9 mouse cellular contexts compared by ENCODE assay signal in the genomic region with DNA sequence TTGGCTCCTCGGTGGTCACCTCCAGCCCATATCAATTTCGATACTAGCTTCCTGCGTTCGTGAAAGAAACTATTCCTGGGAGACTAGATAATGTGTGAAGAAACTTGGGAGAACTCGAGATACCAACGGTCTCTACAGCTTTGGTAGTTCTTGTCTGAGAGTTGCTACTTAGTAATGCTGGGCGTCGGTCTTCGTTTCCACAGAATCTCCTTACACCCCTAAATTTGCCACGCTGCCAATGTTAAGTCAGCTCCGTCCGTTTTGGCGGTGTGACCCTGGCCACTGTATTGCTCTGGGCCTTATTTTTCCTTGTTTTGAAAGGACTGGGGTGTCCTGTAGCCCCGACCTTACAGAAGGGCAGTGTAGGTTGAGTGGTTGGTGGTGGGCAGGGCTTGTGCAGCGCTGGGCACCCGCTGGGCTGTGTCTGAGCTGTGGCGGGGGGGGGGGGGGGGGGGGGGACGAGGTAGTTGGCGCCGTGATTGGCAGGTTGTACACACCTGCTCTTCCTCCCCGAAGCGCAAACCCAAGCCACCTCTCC. TPM values are rescaled to one million over a fixed set of nuclear protein-coding genes. Genes with fewer than 3 reads are reported as not detected.
DNase-seq lines count a peak whose midpoint lies in the region; ATAC-seq and TF ChIP-seq lines count a peak whose summit lies in the region.
"Had no signal": no experiment of that assay in that cellular context is flagged by ENCODE, and none has a peak within 500 bp of the region (broad histone marks: within the 10 kb centered on the region; RNA-seq: fewer than 3 reads in every experiment).

No protein-coding gene starts in this region.

- TF ChIP-seq EP300 in heart, adult 2 months (IDR thresholded peaks at IDR 0.05; ENCODE audit: insufficient read depth, low read depth, low read length): no peak

- no peaks in the 10 kb centered on the region for H3K36me3 ChIP-seq in heart, adult 2 months (ENCODE audit: control insufficient read depth, insufficient read depth, low read length)
- no peaks in the 10 kb centered on the region for H3K36me3 ChIP-seq in embryonic facial prominence, embryonic 14.5 days (ENCODE audit: control insufficient read depth, insufficient read depth, low read length)
- H3K36me3 ChIP-seq in hindbrain, postnatal 0 days (ENCODE audit: insufficient read depth, low read length): no peaks in the 10 kb centered on the region
- H3K36me3 ChIP-seq in midbrain, embryonic 15.5 days (replicated peaks): no peaks in the 10 kb centered on the region

- H3K79me2 ChIP-seq in heart, adult 2 months (replicated peaks; ENCODE audit: control insufficient read depth, insufficient read depth, low read length): no peaks in the 10 kb centered on the region

- H3K4me2 ChIP-seq in embryonic facial prominence, embryonic 14.5 days (ENCODE audit: low read depth, low read length): peak overlapping the region; percentile 61
- H3K4me2 ChIP-seq in hindbrain, postnatal 0 days (ENCODE audit: low read depth, low read length): peak overlapping the region; percentile 52
- peak overlapping the region; percentile 59 for H3K4me2 ChIP-seq in midbrain, embryonic 15.5 days

- WGBS in heart, adult 2 months: 38% methylated on average over 16 of the region's 22 CpGs
- WGBS in embryonic facial prominence, embryonic 14.5 days: 2% methylated on average over 16 of the region's 22 CpGs
- 3% methylated on average over 21 of the region's 22 CpGs for WGBS in hindbrain, postnatal 0 days
- WGBS in midbrain, embryonic 15.5 days: under 1% methylated on average over 20 of the region's 22 CpGs

- peak; percentile 16; the same call in 1 of the 2 replicates for ATAC-seq in embryonic facial prominence, embryonic 14.5 days (ENCODE audit: low read depth)
- 0 out of 2 replicates have a peak, but pooled peaks have one; percentile 61 for ATAC-seq in hindbrain, postnatal 0 days
- ATAC-seq in midbrain, embryonic 15.5 days (replicated peaks): peak; percentile 49

- H3K27me3 ChIP-seq in heart, adult 2 months (ENCODE audit: control insufficient read depth, insufficient read depth, low read length): peaks cover 1% of the 10 kb centered on the region; the same call in 1 of the 2 replicates
- peaks cover 75% of the 10 kb centered on the region for H3K27me3 ChIP-seq in embryonic facial prominence, embryonic 14.5 days (replicated peaks; ENCODE audit: control insufficient read depth, insufficient read depth, low read length)
- peaks cover 71% of the 10 kb centered on the region for H3K27me3 ChIP-seq in hindbrain, postnatal 0 days (ENCODE audit: insufficient read depth, low read length)
- peaks cover 70% of the 10 kb centered on the region for H3K27me3 ChIP-seq in midbrain, embryonic 15.5 days (replicated peaks)

- intact Hi-C loops in heart, adult 2 months (cut with DNase I): no loop called here

- peak in 1 of 2 experiments; percentile 37 for DNase-seq in heart, adult 2 months
- no peak for DNase-seq in heart, postnatal 4 days
- DNase-seq in embryonic facial prominence, embryonic 14.5 days (ENCODE audit: low spot score): no peak
- no peak for DNase-seq in hindbrain, postnatal 0 days (ENCODE audit: low spot score)
- no peak for DNase-seq in urinary bladder, postnatal 4 days (ENCODE audit: low spot score in 2 of 2)
- no peak for DNase-seq in urinary bladder, postnatal 14 days (ENCODE audit: low spot score)
- DNase-seq in layer of hippocampus, adult 11-12 months (ENCODE audit: low spot score): no peak
- DNase-seq: B cell, adult 2 months had no signal

- no peak for TF ChIP-seq CTCF in heart, adult 2 months (IDR thresholded peaks at IDR 0.05)
- no peak for TF ChIP-seq CTCF in hindbrain, postnatal 0 days (IDR thresholded peaks at IDR 0.05; ENCODE audit: low read depth)

- H3K27ac ChIP-seq in heart, adult 2 months: peak overlapping the region; percentile 23; the same call in 1 of the 2 replicates
- H3K27ac ChIP-seq in embryonic facial prominence, embryonic 14.5 days (replicated peaks; ENCODE audit: low read depth, low read length): no peak overlapping the region
- H3K27ac ChIP-seq in hindbrain, postnatal 0 days: no peak overlapping the region
- H3K27ac ChIP-seq in midbrain, embryonic 15.5 days: no peak overlapping the region

- H3K9me3 ChIP-seq in embryonic facial prominence, embryonic 14.5 days (ENCODE audit: control insufficient read depth, low read length): no peaks in the 10 kb centered on the region
- no peaks in the 10 kb centered on the region for H3K9me3 ChIP-seq in hindbrain, postnatal 0 days (ENCODE audit: low read length)
- no peaks in the 10 kb centered on the region for H3K9me3 ChIP-seq in midbrain, embryonic 15.5 days

- H3K4me3 ChIP-seq in heart, adult 2 months: peak overlapping the region; percentile 41
- peak overlapping the region; percentile 36 for H3K4me3 ChIP-seq in embryonic facial prominence, embryonic 14.5 days (ENCODE audit: low read depth, low read length)
- H3K4me3 ChIP-seq in hindbrain, postnatal 0 days (ENCODE audit: low read length): peak overlapping the region; percentile 31
- H3K4me3 ChIP-seq in midbrain, embryonic 15.5 days: peak overlapping the region; percentile 32

- no peak for TF ChIP-seq POLR2A in heart, adult 2 months (IDR thresholded peaks at IDR 0.05; ENCODE audit: insufficient read depth, low read depth, low read length)

- peak overlapping the region; percentile 55 for H3K9ac ChIP-seq in heart, adult 2 months (ENCODE audit: low read depth, low read length)
- no peak overlapping the region for H3K9ac ChIP-seq in embryonic facial prominence, embryonic 14.5 days (ENCODE audit: low read depth, low read length)
- H3K9ac ChIP-seq in hindbrain, postnatal 0 days (replicated peaks; ENCODE audit: low read length): no peak overlapping the region
- no peak overlapping the region for H3K9ac ChIP-seq in midbrain, embryonic 15.5 days

- peaks cover 2% of the 10 kb centered on the region for H3K4me1 ChIP-seq in heart, adult 2 months (ENCODE audit: control insufficient read depth, insufficient read depth, low read length)
- H3K4me1 ChIP-seq in embryonic facial prominence, embryonic 14.5 days (ENCODE audit: control insufficient read depth, insufficient read depth, low read length): peaks cover 5% of the 10 kb centered on the region
- H3K4me1 ChIP-seq in hindbrain, postnatal 0 days (ENCODE audit: insufficient read depth, low read length): no peaks in the 10 kb centered on the region
- H3K4me1 ChIP-seq in midbrain, embryonic 15.5 days: peaks cover 17% of the 10 kb centered on the region

RNA-seq across cellular contexts. Expression of a gene that starts 6.4 kb away (rescaled TPM):
- total RNA-seq in heart, adult 2 months (2021): 10 to 100 TPM; 83.0 to 83.2 TPM
- 33.9 and 45.2 TPM in 2 replicates for polyA plus RNA-seq in heart, adult 2 months (2012; rRNA removed)
- 100 to 1,000 TPM; 341 to 376 TPM for total RNA-seq in heart, postnatal 4 days (2021)
- polyA plus RNA-seq in embryonic facial prominence, embryonic 14.5 days (2014; fragmentation: Nextera tagmentation; extraction: Ambion mirVana): 0.30 and 0.40 TPM in 2 replicates
- total RNA-seq in hindbrain, postnatal 0 days (2014; rRNA removed): 2.2 and 2.9 TPM in 2 replicates
- 0.35 and 0.40 TPM in 2 replicates for polyA plus RNA-seq in hindbrain, postnatal 0 days (2015; fragmentation: Nextera tagmentation; extraction: Ambion mirVana)
- 0.04 and 0.14 TPM in 2 replicates for polyA plus RNA-seq in midbrain, embryonic 15.5 days (2015; fragmentation: Nextera tagmentation; extraction: Ambion mirVana)

Comparison
In these comparisons a context has a peak if more than half of its experiments do, and no peak if none do; other contexts are left out.
1. RNA of a gene that starts 6.4 kb away (polyA plus RNA-seq): 33.9 to 45.2 TPM in heart, adult 2 months; 0.30 to 0.40 TPM in embryonic facial prominence, embryonic 14.5 days, 0.35 to 0.40 TPM in hindbrain, postnatal 0 days and 0.04 to 0.14 TPM in midbrain, embryonic 15.5 days; every median in the first group is over 10 times any median in the second.
2. Peak in every context shown above with its lines, with median percentiles within 50 percentile points of each other: H3K4me3 ChIP-seq, ATAC-seq and H3K4me2 ChIP-seq.